Comparison of ENCODE assay signal across 9 mouse cellular contexts in genomic region chr11:69236061-69236925, GRCm38 (mm10). TPM values are rescaled to one million over a fixed set of nuclear protein-coding genes. Genes with fewer than 3 reads are reported as not detected.
DNase-seq lines count a peak whose midpoint lies in the region; ATAC-seq lines count a peak whose summit lies in the region.
"Had no signal": no experiment of that assay in that cellular context is flagged by ENCODE, and none has a peak within 500 bp of the region (broad histone marks: within the 10 kb centered on the region; RNA-seq: fewer than 3 reads in every experiment).

No protein-coding gene starts in this region.

- H3K4me2 ChIP-seq in heart, embryonic 12.5 days: peak overlapping the region; percentile 90
- H3K4me2 ChIP-seq in forebrain, embryonic 16.5 days (ENCODE audit: low read length): peak overlapping the region; percentile 70
- peak overlapping the region; percentile 56 for H3K4me2 ChIP-seq in liver, embryonic 16.5 days (ENCODE audit: low read depth, low read length)

- WGBS in heart, embryonic 12.5 days: 2% methylated on average over 50 of the region's 51 CpGs
- 2% methylated on average over 51 of the region's 51 CpGs for WGBS in forebrain, embryonic 16.5 days
- 4% methylated on average over 51 of the region's 51 CpGs for WGBS in liver, embryonic 16.5 days (ENCODE audit: insufficient replicate concordance)

- intact Hi-C loops in heart, postnatal 25 days (cut with DNase I): no loop called here

- ATAC-seq in heart, embryonic 12.5 days (ENCODE audit: insufficient number of reproducible peaks, low FRiP score): 0 out of 2 replicates have a peak, but pooled peaks have one; percentile 13
- ATAC-seq in forebrain, embryonic 16.5 days: peak; percentile 13; the same call in 1 of the 2 replicates
- ATAC-seq in liver, embryonic 16.5 days (ENCODE audit: low read depth): no peak

- H3K9ac ChIP-seq in heart, embryonic 12.5 days: peak overlapping the region; percentile 69
- H3K9ac ChIP-seq in forebrain, embryonic 16.5 days (replicated peaks; ENCODE audit: low read depth, low read length): peak overlapping the region; percentile 66
- no peak overlapping the region for H3K9ac ChIP-seq in liver, embryonic 16.5 days (ENCODE audit: low read depth, low read length)

- no peak for DNase-seq in heart, postnatal 25 days (ENCODE audit: low spot score)
- DNase-seq in MN1 (ENCODE audit: low spot score): peak; percentile 39
- DNase-seq in ovary, postnatal 14 days (ENCODE audit: low spot score): no peak
- no peak for DNase-seq in cerebellum, adult 8-10 months
- no peak for DNase-seq in adrenal gland, postnatal 25 days

- H3K36me3 ChIP-seq in heart, embryonic 12.5 days: no peaks in the 10 kb centered on the region
- no peaks in the 10 kb centered on the region for H3K36me3 ChIP-seq in forebrain, embryonic 16.5 days (ENCODE audit: control insufficient read depth, insufficient read depth)
- H3K36me3 ChIP-seq in liver, embryonic 16.5 days (ENCODE audit: control insufficient read depth, insufficient read depth): no peaks in the 10 kb centered on the region

- H3K9me3 ChIP-seq in heart, embryonic 12.5 days (replicated peaks): no peaks in the 10 kb centered on the region
- H3K9me3 ChIP-seq in forebrain, embryonic 16.5 days (ENCODE audit: control insufficient read depth, low read length): no peaks in the 10 kb centered on the region
- no peaks in the 10 kb centered on the region for H3K9me3 ChIP-seq in liver, embryonic 16.5 days (replicated peaks; ENCODE audit: control insufficient read depth, low read length)

- peaks cover 20% of the 10 kb centered on the region for H3K4me1 ChIP-seq in heart, embryonic 12.5 days (replicated peaks)
- peaks cover 15% of the 10 kb centered on the region for H3K4me1 ChIP-seq in forebrain, embryonic 16.5 days (replicated peaks; ENCODE audit: control insufficient read depth, insufficient read depth, low read length)
- peaks cover 6% of the 10 kb centered on the region for H3K4me1 ChIP-seq in liver, embryonic 16.5 days (ENCODE audit: control insufficient read depth, low read depth, low read length)

- peak overlapping the region; percentile 53 for H3K4me3 ChIP-seq in heart, embryonic 12.5 days
- H3K4me3 ChIP-seq in forebrain, embryonic 16.5 days (replicated peaks; ENCODE audit: low read length): peak overlapping the region; percentile 50
- peak overlapping the region; percentile 24 for H3K4me3 ChIP-seq in liver, embryonic 16.5 days (ENCODE audit: low read depth, low read length)

- peaks cover 67% of the 10 kb centered on the region for H3K27me3 ChIP-seq in heart, embryonic 12.5 days (replicated peaks)
- peaks cover 14% of the 10 kb centered on the region for H3K27me3 ChIP-seq in forebrain, embryonic 16.5 days (replicated peaks; ENCODE audit: control insufficient read depth, insufficient read depth, low read length)
- peaks cover 41% of the 10 kb centered on the region for H3K27me3 ChIP-seq in liver, embryonic 16.5 days (ENCODE audit: control insufficient read depth, insufficient read depth, low read depth, low read length)

- H3K27ac ChIP-seq in heart, embryonic 12.5 days (ENCODE audit: poor library complexity, severe bottlenecking): no peak overlapping the region
- no peak overlapping the region for H3K27ac ChIP-seq in forebrain, embryonic 16.5 days (ENCODE audit: low read length)
- H3K27ac ChIP-seq in liver, embryonic 16.5 days (ENCODE audit: low read length): no peak overlapping the region

RNA-seq across cellular contexts. Expression of gene Gucy2e, which starts 0.5 kb away (rescaled TPM):
- polyA plus RNA-seq in heart, embryonic 12.5 days (2016; fragmentation: Nextera tagmentation; extraction: Ambion mirVana): 0.15 and 0.17 TPM in 2 replicates
- 1 to 10 TPM; 1.4 to 1.5 TPM for total RNA-seq in heart, postnatal 25 days (2021)
- polyA plus RNA-seq in forebrain, embryonic 16.5 days (2015; fragmentation: Nextera tagmentation; extraction: Ambion mirVana): 0.56 and 0.68 TPM in 2 replicates
- polyA plus RNA-seq in liver, embryonic 16.5 days (2015; fragmentation: Nextera tagmentation; extraction: Ambion mirVana): not detected in 2 replicates
- not detected in 2 replicates for total RNA-seq in adrenal gland, postnatal 25 days (2021)
- total RNA-seq: MEL had no signal

RNA-seq across cellular contexts. Expression of gene Alox8, which starts 38.6 kb away (rescaled TPM):
- 1.2 and 1.4 TPM in 2 replicates for polyA plus RNA-seq in heart, embryonic 12.5 days (2016; fragmentation: Nextera tagmentation; extraction: Ambion mirVana)
- 1 to 10 TPM; 1.6 to 1.8 TPM for total RNA-seq in heart, postnatal 25 days (2021)
- 0.29 TPM in 1 of 2 replicates, not detected in the other for polyA plus RNA-seq in forebrain, embryonic 16.5 days (2015; fragmentation: Nextera tagmentation; extraction: Ambion mirVana)
- polyA plus RNA-seq in liver, embryonic 16.5 days (2015; fragmentation: Nextera tagmentation; extraction: Ambion mirVana): 0.08 TPM in 1 of 2 replicates, not detected in the other
- not detected in 2 replicates for total RNA-seq in adrenal gland, postnatal 25 days (2021)
